Mouse (Mus musculus) heart, postnatal 4 days (tissue): Measurements from ENCODE around the gene Zbtb24. TPM values are rescaled to one million over a fixed set of nuclear protein-coding genes. Genes with fewer than 3 reads are reported as not detected.
"Not testable (repeated sequence)": the region's sequence is repeated elsewhere in the genome, so short reads cannot be mapped to it uniquely, and the experiment has no call there.

Experiments
- DNase-seq: peaks from one replicate; pipeline ENCODE4 v3.0.0; 2021
- total RNA-seq, 2 experiments: library from RNA; stranded (reverse); gene quantifications; 2 replicates each; pipeline ENCODE4 v1.2.3; 2021

Gene Zbtb24
- total RNA-seq, result 10 to 100 TPM; 10.5 to 12.9 TPM

DNA sequence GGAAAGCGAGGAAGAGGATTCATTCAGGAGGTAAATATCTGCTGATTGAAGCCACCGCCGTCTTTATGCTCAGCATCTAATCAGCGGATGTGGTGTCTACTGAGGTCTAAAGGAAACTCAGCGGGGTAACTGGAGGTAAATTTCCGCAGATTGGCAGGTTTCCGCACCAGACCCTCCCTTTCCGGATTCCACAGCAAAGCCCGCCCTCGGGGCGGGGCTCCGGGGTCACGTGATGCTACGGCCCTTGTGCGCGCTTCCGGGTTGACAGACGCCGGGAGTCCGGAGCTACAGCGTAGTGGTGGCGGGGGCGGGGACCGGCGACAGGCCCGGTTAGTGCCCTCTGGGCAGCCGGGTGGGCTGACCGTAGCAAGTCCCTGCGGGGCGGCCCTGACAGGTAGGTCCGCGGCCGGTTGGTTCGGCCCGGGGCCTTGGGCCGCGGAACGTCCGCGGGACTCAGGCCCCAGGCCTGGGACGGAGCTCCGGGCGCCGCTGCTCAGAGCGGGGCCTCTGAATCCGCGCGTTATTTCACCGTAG, at the start of gene Zbtb24:
Zbtb24 (plus strand) TSS at position 247 of the 534 bp plus-strand sequence.
- DNase-seq, result peak; percentile 97

DNA sequence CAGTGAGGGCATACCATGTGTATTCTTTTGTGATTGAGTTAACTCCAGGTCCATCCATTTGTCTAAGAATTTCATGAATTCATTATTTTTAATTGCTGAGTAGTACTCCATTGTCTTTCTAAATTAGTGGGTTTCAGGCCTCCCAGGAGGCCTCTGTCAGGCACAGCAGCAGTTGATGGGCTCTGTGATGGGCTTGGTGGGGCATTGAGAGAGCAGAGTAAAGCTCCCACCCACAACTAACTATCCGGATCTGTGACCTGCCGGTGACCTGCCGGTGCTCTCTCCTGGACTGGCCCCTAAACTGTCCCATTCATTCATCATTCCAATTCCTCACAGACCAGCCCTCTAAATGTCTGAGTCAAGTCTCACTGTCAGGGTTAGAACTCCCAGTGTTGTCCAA, 49.1 kb upstream of the Zbtb24 start:
- DNase-seq, result no peak

DNA sequence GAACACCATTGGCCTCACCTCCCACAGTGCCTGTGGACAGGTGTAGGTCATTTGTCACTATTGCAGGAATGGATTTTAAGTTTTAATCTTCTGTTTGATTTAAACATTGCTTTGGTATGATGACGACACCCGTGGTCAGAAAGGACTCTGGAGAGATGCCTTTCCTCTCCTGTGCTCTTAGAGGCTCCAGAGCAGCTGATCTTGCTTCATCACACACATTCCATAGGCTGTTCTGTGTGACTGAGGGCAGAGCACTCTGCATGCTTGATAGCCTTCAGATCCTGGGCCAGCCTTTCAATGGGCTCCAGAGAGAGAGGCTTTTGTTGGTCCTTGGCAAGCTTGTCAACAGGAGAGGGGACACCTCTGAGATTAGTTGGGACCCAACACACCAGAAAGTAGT, 46.8 kb upstream of the Zbtb24 start:
- DNase-seq, result no peak

DNA sequence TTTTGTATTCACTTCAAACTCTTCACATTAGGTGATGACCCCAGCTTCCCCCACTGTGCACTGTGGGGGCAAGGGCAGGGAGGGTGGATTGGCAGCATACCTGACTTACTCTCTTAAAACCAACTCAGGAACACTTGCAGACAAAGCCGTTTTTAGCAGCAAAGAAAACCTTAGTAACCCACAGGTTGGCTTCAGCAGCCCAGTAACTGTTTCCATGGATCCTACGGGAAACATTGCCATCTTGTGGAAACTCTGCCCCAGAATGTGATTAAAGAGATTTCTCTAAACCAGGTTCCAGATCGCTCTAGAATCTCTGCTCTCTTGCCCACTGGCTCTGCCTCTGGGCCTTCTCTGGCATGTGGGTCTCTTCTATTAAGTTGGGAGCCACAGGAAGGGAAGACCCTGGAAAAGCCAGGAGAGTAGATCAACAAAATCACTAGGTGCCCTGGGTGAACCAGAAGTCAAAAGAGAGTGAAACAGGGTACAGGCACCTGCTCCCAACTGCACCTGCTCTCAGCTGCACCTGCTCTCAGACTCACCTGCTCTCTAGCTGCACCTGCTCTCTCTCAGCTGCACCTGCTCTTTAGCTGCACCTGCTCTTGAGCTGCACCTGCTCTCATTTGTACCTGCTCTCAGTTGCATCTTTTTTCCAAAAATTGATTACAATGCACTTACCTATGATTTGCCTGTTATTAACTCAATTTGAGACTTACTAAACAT, 46.1 kb upstream of the Zbtb24 start:
- no peak for DNase-seq

DNA sequence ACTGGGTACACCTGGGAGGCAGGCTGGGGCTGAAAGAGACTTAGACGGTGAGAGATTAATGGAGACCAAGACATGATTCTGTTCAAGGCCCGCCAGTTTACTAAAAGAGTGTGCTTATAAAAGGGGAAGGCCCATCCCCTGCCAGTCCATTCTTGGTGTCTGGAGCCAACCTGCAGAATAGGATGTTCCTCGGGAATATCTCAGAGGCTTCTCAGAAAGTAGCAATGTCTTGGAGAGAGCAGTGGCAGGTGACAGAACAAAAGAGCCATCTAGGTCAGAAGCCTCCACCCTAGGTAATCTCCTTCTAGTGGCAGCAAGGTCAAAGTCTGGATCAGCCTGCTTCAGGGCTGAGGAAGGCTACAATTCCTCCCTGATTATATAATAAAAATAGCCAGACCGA, 40.0 kb upstream of the Zbtb24 start:
- not testable (repeated sequence) for DNase-seq

DNA sequence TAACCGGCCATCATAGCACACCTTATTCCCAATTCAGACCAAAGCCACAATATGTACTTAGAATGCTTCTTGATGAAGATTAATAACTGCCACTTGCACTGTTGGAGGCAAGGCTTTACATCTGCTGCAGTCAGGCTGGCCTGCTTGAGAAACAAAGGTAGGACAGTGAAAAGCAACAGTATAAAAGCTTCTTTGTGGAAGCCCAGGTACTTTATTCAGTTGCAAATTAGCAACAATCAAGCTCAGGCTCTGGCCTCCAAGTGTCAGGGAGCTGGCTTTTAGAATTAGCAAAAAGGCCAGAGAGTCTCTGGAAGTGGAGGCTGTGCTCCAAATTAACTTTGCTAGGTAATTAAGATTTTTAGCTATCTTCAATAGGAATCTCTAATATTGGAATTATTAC, 39.4 kb upstream of the Zbtb24 start:
- not testable (repeated sequence) for DNase-seq

DNA sequence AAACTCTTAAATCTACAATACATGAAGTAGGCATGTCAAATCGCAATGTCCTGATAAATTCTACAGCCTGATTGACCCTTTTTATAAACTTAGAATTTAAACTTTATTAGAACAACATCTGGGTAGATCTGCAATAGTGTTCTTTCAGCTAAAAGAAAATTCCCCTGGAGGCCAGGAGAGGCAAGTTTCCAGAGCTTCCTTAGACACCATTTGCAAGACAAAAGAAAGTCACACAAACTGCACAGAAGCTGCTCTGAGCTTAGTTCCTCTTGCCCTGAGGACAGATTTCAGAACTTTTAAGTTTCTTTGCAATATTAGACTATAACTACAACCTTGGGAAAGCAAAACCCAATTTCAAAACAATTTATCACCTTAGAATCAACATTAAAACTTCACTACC, 36.7 kb upstream of the Zbtb24 start:
- DNase-seq, result not testable (repeated sequence)

DNA sequence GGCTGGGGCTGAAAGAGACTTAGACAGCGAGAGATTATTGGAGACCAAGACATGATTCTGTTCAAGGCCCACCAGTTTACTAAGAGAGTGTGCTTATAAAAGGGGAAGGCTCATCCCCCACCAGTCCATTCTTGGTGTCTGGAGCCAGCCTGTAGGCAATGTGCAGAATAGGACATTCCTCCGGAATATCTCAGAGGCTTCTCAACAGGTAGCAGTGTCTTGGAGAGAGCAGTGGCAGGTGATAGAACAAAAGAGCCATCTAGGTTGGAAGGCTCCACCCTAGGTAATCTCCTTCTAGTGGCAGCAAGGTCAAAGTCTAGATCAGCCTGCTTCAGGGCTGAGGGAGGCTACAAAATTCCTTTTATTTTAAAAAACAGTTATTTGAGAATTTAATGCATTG, 34.8 kb upstream of the Zbtb24 start:
- DNase-seq, result not testable (repeated sequence)

DNA sequence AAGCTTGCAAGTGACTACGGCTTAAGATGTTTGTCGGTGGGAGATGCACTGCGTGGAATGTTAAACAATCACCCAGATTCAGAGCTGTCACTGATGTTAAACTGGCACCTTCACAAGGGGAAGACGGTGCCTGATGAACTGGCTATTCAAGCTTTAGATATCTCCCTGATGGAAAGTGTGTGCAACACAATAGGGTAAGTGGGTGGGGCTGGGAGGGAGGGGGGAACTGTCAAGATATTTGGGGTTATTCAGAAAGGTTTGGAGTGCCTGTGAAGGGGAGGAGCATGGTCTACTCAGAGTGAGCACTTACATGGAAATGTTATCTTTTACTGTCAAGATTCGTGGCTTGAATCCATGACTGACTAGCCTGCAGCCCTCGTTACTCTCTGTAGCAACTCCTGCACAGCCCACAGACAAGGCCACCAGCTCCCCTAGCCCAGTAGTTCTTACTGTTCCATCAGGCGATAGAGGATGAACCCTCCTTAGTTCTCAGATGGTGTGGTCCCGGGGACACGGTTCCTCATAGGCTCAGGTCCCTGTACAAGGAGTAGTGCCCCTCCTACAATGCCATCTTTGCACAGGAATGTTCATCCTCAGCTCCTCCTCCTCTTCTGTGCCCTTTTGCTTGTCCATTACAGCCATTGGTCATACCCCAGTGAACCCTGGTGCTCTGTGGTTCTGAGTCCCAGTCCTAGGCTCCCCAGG, 29.5 kb upstream of the Zbtb24 start:
- DNase-seq, result no peak

DNA sequence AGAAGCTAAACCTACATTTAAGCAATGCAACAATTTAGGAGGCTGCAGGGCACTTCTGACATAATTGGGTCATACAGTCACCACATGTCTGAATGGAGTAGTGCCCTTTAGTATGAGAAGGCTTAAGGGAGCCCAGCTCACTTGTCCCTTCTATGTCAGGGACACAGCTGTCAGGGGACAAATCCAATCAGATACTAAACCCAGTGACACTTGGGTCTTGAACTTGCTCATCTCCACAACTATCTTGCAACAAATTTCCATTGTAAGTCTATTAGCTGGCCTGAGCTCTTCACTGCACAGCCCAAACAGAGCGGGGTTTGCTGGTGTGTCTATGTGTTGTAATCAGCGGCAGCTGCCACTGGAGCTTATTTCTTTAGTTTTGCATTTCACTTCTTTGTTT, 26.5 kb upstream of the Zbtb24 start:
- no peak for DNase-seq

DNA sequence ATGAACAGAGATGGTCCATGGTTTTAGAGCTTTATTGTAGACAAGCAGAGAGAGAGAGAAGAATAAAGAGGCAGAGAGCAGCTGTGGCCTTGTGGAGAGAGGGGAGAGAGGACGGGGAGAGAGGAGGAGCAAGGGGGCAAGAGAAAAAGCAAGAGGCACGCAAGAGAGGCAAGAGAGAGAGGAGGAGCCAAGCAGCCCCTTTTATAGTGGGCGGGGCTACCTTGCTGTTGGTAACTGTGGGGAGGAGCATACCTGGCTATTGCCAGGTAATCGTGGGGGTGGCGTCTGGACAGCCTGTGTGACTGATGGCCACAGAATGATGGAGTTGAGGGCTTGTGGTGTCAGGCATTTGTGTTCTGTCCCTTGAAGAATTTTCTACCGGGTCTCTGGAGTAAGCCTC, 23.8 kb upstream of the Zbtb24 start:
- DNase-seq, result no peak

DNA sequence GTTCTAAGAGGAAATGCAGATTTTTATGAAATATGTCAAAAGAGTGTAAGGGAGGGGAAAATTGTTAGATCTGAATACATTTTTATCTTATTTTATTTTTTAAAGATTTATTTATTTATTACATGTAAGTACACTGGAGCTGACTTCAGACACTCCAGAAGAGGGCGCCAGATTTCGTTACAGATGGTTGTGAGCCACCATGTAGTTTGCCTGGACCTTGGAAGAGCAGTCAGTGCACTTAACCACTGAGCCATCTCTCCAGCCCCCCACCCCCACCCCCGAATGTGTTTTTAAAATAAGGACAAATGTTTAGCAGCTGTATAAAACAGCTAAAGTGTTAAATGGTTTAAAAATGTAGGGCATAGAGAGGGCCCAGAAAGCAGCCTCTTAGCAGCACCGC, 15.6 kb upstream of the Zbtb24 start:
- DNase-seq, result peak; percentile 72

DNA sequence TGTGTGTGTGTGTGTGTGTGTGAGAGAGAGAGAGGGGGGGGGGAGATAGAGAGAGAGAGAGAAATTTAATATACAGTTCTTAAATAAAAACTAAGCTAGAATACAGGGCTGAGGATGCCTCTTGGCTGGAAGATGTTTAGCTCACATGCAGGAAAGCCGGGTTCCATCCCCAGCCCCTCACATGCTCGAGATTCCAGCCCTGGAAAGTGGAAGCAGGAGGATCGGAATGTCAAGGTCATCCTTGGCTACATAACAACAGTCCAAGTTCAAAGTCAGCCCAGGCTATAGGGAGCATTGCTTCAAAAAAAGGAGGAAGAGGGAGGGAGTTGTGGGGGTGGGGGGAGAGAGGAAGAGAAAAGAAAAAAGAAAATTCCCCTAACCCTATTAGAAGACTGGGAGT, 15.0 kb upstream of the Zbtb24 start:
- no peak for DNase-seq

DNA sequence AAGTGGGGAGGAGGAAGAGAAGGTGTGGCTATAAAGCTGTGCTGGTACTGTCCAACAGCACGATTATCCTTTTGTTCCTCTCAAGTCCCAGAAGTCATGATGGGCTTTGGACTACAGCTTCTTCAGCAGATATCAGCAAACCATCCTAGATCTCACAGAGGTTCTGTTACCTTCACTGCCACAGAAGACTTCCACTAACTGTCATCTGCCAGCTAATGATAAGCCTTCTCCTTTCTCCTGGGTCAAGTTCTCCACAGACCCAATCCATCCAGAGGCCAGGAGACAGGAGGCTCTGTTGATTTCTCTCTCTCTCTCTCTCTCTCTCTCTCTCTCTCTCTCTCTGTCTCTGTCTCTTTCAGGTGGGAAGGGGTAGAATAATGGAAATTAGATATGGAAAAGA, 2.0 kb upstream of the Zbtb24 start:
- no peak for DNase-seq

DNA sequence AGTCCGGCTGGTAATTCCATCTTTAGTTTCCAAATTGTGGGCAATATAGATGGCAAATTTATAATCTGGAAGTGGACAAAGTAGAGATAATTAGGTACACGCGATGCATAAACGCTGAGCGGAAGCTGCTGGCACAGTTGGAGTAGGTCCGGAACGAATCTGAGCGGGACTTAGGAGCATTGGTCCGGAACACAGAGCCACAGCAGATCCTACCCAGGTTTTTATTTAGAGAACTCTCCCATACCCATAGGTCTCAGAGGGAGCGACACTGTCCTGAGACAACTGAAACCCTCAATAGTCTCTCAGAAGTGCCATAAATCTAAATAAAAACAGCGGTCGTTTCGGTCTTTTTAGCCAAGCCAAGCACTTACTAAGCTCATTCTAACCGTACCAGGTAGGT, 499 bp upstream of the Zbtb24 start:
- DNase-seq, result no peak

DNA sequence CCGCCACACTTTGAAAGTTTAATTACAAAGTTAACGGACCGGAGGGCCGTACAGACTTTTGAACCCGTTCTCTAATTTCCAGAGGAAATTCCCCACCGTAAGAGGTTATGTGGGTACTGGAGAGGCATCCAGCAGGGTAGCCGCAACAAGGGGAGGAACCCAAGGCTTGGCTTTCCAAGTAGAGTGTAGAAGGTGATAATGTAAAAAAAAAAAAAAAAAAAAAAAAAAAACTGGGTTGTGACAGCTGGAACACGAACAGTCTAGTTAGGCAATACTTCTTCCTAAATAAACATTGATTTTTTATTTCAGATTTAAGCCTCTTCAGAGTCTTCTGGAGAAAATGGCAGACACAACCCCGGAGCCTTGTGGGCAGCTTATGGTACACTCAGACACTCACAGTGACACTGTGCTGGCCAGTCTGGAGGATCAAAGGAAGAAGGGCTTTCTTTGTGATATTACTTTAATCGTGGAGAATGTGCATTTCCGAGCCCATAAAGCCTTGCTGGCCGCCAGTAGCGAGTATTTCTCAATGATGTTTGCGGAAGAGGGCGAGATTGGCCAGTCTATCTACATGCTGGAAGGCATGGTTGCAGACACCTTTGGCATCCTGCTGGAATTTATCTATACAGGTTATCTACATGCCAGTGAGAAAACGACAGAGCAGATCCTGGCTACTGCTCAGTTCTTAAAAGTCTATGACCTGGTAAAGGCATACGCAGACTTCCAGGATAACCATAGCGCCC, 768 bp downstream of the Zbtb24 start:
- no peak for DNase-seq

DNA sequence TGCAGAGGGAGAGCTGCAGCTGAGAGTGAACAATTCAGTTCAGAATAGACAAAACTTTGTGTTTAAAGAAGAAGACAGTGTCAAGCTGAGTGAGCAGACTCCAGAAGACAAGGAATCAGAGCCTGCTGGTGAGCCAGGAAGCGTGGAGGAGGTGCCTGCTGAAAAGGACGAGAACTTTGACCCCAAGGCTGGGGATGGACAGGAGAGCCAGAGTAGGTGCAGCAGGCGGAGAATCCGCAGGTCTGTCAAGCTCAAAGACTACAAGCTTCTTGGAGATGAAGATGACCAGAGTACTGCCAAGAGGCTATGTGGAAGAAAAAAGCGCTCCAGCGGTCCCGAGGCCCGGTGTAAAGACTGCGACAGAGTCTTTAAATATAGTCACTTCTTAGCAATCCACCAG, 1.5 kb downstream of the Zbtb24 start:
- no peak for DNase-seq

DNA sequence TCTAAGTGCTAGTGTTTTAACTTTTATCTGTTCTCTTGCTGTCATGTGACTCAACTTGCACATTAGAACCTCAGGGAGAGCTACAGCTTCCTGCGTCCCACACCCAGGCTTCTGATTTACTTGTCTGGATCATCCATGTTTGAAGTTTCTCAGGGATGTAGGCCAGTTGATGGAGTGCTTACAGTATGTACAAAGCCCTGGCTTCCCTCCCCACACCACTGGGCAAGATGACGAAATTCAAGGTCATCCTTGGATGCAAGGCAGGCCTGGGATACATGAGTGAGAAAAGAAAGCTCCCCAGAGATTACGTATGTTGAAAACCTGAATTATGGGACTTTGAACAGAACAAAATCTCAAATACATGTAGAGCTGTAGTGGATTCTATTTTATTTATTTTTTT, 2.6 kb downstream of the Zbtb24 start:
- DNase-seq, result no peak

DNA sequence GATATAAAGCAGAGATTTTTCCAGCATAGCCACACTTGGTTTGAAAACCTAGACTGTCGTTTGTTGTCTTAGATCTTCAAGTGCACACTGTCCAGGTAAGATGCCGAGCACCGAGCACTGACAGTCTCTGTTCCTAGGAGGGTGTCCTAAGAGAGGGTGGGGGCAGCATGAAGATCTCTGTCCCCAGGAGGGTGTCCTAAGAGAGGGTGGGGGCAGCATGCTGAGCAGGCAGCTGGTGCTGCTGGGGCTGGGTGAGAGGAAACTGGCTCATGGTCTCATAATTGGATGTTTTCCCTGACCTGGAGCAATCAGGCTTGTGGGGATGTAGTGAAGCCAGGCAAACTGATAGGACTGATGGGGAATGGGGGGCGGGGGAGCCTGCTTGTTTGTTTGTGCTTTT, 9.8 kb downstream of the Zbtb24 start:
- no peak for DNase-seq

DNA sequence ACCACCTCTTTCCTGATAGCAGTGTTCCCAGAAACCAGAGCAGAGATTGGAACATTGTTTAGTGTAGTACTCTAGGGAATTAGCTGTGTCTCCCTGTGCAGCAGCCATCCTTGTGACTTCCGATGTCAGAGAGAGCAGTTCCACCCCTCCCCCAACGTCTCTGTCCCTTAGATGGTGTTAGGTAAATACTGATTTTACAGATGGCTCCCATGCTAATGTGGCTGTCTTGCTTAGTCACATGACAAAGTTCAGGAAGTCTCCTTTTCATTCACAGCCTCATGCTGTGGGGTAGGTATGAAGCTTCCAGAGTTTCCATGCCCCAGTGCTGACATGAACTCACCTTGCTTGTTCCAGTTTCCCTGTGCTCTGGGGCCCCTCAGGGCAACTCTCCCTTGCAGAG, 10.3 kb downstream of the Zbtb24 start:
- DNase-seq, result no peak

DNA sequence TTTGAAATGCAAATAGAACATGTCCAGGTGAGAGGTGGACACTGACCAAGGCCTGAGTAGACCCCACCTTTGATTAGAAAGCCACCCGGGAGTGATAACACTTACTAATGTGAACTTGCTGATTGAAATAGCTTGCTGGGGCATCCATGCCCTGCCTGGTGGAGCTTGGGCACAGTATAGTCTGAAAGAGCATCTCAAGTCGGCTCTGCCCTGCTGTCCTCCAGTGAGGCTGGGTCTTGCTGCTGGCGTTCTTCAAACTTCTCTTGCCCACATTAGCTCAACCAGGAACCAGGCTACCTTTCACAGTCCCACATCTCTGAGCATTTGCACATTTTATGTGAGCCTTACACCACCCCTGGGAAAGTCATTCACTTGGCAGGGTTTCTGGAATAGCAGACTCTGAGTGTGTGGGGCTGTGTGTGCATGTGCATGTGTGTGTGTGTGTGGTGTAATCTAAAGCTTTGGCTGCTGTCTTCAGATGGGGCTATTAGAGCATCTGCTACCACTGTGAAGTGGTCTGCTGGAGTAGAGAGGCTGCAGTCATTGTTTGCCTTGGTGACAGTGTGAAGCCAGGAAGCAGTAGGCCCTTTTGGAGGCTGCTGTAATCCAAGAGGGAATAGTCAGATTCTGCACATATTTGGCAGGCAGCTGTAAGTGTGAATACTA, 11.0 kb downstream of the Zbtb24 start:
- DNase-seq, result no peak

DNA sequence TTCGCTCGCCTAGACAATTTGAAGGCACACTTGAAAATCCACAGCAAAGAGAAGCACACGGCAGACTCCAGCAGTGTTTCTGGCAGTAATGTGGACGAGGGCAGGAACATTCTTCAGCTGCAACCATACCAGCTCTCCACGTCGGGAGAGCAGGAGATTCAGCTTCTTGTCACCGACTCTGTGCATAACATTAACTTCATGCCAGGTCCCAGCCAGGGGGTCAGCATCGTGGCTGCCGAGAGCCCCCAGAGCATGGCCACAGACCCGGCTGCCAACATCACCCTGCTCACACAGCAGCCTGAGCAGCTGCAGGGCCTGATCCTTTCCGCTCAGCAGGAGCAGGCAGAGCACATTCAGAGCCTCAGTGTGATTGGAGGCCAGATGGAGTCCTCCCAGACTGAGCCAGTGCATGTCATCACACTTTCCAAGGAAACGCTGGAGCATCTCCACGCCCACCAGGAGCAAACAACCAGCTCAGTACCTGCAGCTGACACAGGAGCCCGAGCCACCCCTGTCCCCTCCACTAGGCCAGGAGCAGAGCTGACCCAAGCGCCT, 14.3 kb downstream of the Zbtb24 start:
- DNase-seq, result no peak

DNA sequence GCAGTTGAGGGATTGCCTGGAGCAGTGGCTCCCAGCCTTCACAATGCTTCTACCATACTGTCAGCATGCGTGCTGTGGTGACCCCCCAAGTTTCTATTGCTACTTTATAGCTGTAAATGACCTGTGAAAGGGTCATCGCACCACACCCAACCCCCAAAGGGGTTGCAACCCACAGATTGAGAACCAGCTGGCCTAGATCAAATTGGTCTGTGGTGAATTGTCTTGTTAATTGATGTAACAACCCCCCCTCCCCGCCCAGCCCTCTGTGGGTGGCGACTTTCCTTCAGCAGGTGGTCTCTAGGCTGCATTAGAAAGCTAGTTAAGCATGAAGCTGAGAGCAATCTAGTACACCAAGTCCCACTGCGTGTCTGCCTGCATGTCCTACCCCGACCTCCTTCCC, 17.1 kb downstream of the Zbtb24 start:
- DNase-seq, result no peak
